Mouse (Mus musculus): ENCODE data around the gene Ap1m1.

Ap1m1 gene

GRCm38 (mm10) chr8:72293309-72293708 is 53.5 kb downstream of the Ap1m1 start:
- no peak for DNase-seq (ENCODE audit: low spot score in 2 of 2)

DNA sequence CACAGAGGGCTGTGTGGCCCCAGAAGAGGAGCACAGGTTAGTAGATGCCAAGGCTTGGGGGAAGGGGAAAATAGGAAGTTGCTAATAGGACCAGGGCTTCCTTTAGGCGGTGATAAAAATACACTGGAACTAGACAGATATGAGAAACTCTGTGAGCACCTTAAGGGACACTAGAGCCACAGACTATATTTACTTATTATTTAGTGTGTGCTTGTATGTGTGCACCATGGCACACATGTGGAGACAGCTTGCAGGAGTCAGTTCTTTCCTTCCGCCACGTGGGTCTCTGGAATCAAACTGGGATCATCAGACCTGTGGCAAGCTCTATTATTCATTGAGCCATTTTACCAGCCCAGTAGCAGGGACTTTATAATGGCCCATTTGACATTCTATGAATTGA is 55.3 kb downstream of the Ap1m1 start:
- DNase-seq (ENCODE audit: low spot score in 2 of 2) = no peak

DNA sequence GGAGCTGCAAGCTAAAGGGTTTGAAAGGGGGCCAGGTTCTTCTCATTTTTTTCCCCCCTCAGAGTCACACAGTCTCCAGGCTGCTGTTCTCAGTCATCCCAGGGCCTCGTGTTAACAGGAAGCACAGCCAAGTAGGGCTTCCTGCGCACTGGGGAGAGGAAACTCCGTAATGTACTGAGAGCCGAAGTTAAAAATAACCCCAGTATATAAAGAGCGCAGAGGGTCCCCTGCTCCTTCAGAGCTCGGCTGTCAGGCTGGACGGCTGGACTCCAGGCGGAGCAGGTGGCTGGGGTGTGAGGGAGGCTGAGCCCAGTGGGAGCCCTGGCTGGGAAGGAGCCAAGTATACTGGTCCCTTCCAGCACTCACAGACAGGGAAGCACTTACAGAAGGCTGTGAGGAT is 55.9 kb downstream of the Ap1m1 start:
- peak; percentile 65 to 70 for DNase-seq (ENCODE audit: low spot score in 2 of 2)

DNA sequence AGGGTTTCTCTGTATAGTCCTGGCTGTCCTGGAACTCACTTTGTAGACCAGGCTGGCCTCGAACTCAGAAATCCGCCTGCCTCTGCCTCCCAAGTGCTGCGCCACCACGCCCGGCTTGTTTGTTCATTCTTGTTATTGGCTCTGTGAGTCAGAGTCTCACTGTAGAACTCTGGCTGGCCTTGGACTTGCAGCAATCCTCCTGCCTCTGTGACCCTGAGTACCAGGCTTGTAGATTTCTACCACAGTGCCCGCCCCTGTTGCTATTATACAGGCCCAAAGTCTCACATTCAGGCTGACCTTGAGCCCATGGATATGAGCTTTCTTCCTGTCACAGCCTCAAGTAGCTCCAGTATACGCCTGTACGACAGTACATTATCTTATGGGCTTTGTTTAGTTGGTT is 56.7 kb downstream of the Ap1m1 start:
- no peak for DNase-seq (ENCODE audit: low spot score in 2 of 2)

- DNase-seq (ENCODE audit: low spot score in 2 of 2) = no peak
Observed at GRCm38 (mm10) chr8:72298928-72299327, 59.1 kb downstream of the Ap1m1 start.

DNA sequence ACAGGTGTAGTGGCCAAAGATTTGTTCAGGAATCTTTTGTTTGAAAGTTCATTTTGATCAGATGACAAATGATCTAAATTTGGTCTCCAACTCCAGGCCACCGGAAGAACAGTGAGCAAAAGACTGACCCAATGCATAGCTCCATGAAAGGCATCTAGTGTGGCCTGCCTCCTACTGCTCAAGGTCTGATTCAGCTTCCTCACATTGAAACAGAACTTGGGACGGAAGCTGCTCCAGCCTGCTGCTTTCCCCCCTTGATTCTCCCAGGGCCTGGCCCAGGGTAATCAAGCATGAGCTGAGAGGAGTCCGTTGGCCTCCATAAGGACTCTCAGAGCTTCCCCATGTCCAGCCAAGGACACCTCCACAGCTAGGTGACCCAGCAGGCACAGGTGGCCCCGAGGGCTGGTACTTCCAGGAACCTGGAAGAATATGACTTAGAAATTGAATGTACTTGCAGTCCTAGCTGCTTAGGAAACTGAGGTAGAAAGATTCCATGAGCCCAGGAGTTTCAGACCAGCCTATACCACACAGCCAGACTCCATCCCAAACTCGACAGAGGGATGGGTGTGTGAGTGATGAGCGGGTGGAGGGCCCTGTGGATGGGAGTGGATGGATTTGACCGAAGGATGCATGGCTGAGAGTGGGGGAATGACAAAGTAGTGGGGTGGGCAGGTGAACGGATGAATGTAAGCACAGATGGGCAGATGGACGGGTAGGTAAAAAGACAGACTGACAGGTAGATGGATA is 61.0 kb downstream of the Ap1m1 start:
- no peak for DNase-seq (ENCODE audit: low spot score in 2 of 2)

GRCm38 (mm10) chr8:72301497-72301896 is 61.7 kb downstream of the Ap1m1 start:
- DNase-seq (ENCODE audit: low spot score in 2 of 2) = no peak

- no peak for DNase-seq (ENCODE audit: low spot score in 2 of 2)
Observed at GRCm38 (mm10) chr8:72302986-72303612, 63.3 kb downstream of the Ap1m1 start.

- no peak for DNase-seq (ENCODE audit: low spot score in 2 of 2)
Observed at GRCm38 (mm10) chr8:72303633-72304032, 63.8 kb downstream of the Ap1m1 start.

- no peak for DNase-seq (ENCODE audit: low spot score in 2 of 2)
Observed at GRCm38 (mm10) chr8:72305210-72305905, 65.5 kb downstream of the Ap1m1 start, which contains the start of gene Gm10282. Gm10282 (minus strand) TSS chr8:72305260.

- no peak for DNase-seq (ENCODE audit: low spot score in 2 of 2)
Observed at GRCm38 (mm10) chr8:72306913-72307312, 67.1 kb downstream of the Ap1m1 start.
